Comparison of ENCODE assay signal across 14 mouse cellular contexts in genomic region chr8:120755306-120756297, GRCm38 (mm10). TPM values are rescaled to one million over a fixed set of nuclear protein-coding genes. Genes with fewer than 3 reads are reported as not detected.
DNase-seq lines count a peak whose midpoint lies in the region; ATAC-seq and TF ChIP-seq lines count a peak whose summit lies in the region.
"Had no signal": no experiment of that assay in that cellular context is flagged by ENCODE, and none has a peak within 500 bp of the region (broad histone marks: within the 10 kb centered on the region; RNA-seq: fewer than 3 reads in every experiment).

No protein-coding gene starts in this region.

- TF ChIP-seq EP300 in heart, adult 2 months (IDR thresholded peaks at IDR 0.05; ENCODE audit: insufficient read depth, low read depth, low read length): no peak

- H3K4me3 ChIP-seq in heart, embryonic 13.5 days: no peak overlapping the region
- H3K4me3 ChIP-seq in heart, adult 2 months: no peak overlapping the region
- H3K4me3 ChIP-seq in kidney, adult 2 months (ENCODE audit: insufficient read depth, low read depth, low read length): no peak overlapping the region

- no peak for TF ChIP-seq POLR2A in heart, adult 2 months (IDR thresholded peaks at IDR 0.05; ENCODE audit: insufficient read depth, low read depth, low read length)
- TF ChIP-seq POLR2A in kidney, adult 2 months (IDR thresholded peaks at IDR 0.05; ENCODE audit: low read depth, low read length): no peak

- H3K27me3 ChIP-seq in heart, embryonic 13.5 days (replicated peaks): peaks cover 10% of the 10 kb centered on the region
- no peaks in the 10 kb centered on the region for H3K27me3 ChIP-seq in heart, adult 2 months (ENCODE audit: control insufficient read depth, insufficient read depth, low read length)
- H3K27me3 ChIP-seq in kidney, adult 2 months (replicated peaks; ENCODE audit: control insufficient read depth, insufficient read depth, low read length): no peaks in the 10 kb centered on the region

- 0 out of 2 replicates have a peak, but pooled peaks cover 4% of the 10 kb centered on the region for H3K36me3 ChIP-seq in heart, embryonic 13.5 days
- no peaks in the 10 kb centered on the region for H3K36me3 ChIP-seq in heart, adult 2 months (ENCODE audit: control insufficient read depth, insufficient read depth, low read length)
- H3K36me3 ChIP-seq in kidney, adult 2 months (ENCODE audit: control insufficient read depth, insufficient read depth, low read length): no peaks in the 10 kb centered on the region

- no peak for ATAC-seq in heart, embryonic 13.5 days (ENCODE audit: extremely low read depth, insufficient number of reproducible peaks, low FRiP score, low TSS enrichment)
- no peak for ATAC-seq in megakaryocyte-erythroid progenitor cell, adult 5-6 weeks (replicated peaks; ENCODE audit: low FRiP score, low TSS enrichment, poor library complexity, severe bottlenecking)
- ATAC-seq: midbrain, embryonic 16.5 days had no signal

- H3K4me2 ChIP-seq in heart, embryonic 13.5 days: no peak overlapping the region

- TF ChIP-seq CTCF in heart, adult 2 months (IDR thresholded peaks at IDR 0.05): no peak
- TF ChIP-seq CTCF in kidney, adult 2 months (conservative IDR thresholded peaks at IDR 0.05; ENCODE audit: insufficient read depth, insufficient read length, low read depth, low read length): no peak

- H3K4me1 ChIP-seq in heart, embryonic 13.5 days: peaks cover 27% of the 10 kb centered on the region
- peaks cover 8% of the 10 kb centered on the region for H3K4me1 ChIP-seq in heart, adult 2 months (ENCODE audit: control insufficient read depth, insufficient read depth, low read length)
- peaks cover 33% of the 10 kb centered on the region for H3K4me1 ChIP-seq in kidney, adult 2 months (ENCODE audit: control insufficient read depth, insufficient read depth, low read length)

- WGBS in heart, embryonic 13.5 days: 56% methylated on average over 19 of the region's 19 CpGs
- WGBS in heart, adult 2 months: 79% methylated on average over 19 of the region's 19 CpGs
- 39% methylated on average over 19 of the region's 19 CpGs for WGBS in kidney, adult 2 months

- intact Hi-C loops in heart, adult 2 months (cut with DNase I): no loop called here

- H3K9me3 ChIP-seq in heart, embryonic 13.5 days: no peaks in the 10 kb centered on the region

- H3K27ac ChIP-seq in heart, embryonic 13.5 days (replicated peaks): no peak overlapping the region
- H3K27ac ChIP-seq in heart, adult 2 months: no peak overlapping the region
- H3K27ac ChIP-seq in kidney, adult 2 months (ENCODE audit: insufficient read depth, low read depth, low read length): peak overlapping the region; percentile 0; the same call in 1 of the 2 replicates
- H3K27ac ChIP-seq: liver, embryonic 14.5 days had no signal

- DNase-seq in heart, adult 2 months: no peak
- DNase-seq in Muller cell, postnatal 12 days (ENCODE audit: inconsistent ontology term): peak; percentile 52
- peak; percentile 83 for DNase-seq in kidney, adult 2 months
- DNase-seq in kidney, postnatal 4 days: peak; percentile 68 to 76
- no peak for DNase-seq in ovary, postnatal 14 days (ENCODE audit: low spot score)
- no peak for DNase-seq in adrenal gland, postnatal 14 days
- DNase-seq: cerebellum, adult 11 months; heart, adult 18-20 months; heart, postnatal 4 days; lung, postnatal 4 days had no signal

- H3K79me2 ChIP-seq in heart, adult 2 months (replicated peaks; ENCODE audit: control insufficient read depth, insufficient read depth, low read length): no peaks in the 10 kb centered on the region

- H3K9ac ChIP-seq in heart, embryonic 13.5 days: peak overlapping the region; percentile 33; the same call in 1 of the 2 replicates
- no peak overlapping the region for H3K9ac ChIP-seq in heart, adult 2 months (ENCODE audit: low read depth, low read length)
- H3K9ac ChIP-seq: liver, embryonic 14.5 days had no signal

RNA-seq across cellular contexts. Expression of gene Irf8, which starts 19.4 kb away (rescaled TPM):
- 7.1 and 7.9 TPM in 2 replicates for polyA plus RNA-seq in heart, embryonic 13.5 days (2015; fragmentation: Nextera tagmentation; extraction: Ambion mirVana)
- 1 to 10 TPM; 3.6 to 3.8 TPM for total RNA-seq in heart, adult 2 months (2021)
- polyA plus RNA-seq in heart, adult 2 months (2012; rRNA removed): 4.2 and 4.9 TPM in 2 replicates
- 12.3 and 16.7 TPM in 2 replicates for polyA plus RNA-seq in kidney, adult 2 months (2012; rRNA removed)
- 16.9 and 31.7 TPM in 2 replicates for total RNA-seq in adrenal gland, postnatal 14 days (2021)
- total RNA-seq in megakaryocyte-erythroid progenitor cell, adult 5-6 weeks (2014; fragmentation: Nextera tagmentation): 1.0 and 1.3 TPM in 2 replicates
- 3.7 and 6.9 TPM in 2 replicates for total RNA-seq in megakaryocyte-erythroid progenitor cell, adult 5-6 weeks (2017)

Comparison
In these comparisons a context has a peak if more than half of its experiments do, and no peak if none do; other contexts are left out.
1. DNase-seq: peak in Muller cell, postnatal 12 days (single experiment), kidney, adult 2 months (single experiment) and kidney, postnatal 4 days (2 of 2); none in heart, adult 2 months (0 of 2), ovary, postnatal 14 days (single experiment) and adrenal gland, postnatal 14 days (single experiment).